Mouse (Mus musculus) ES-Bruce4 (cell line): ENCODE measurements around the gene Mag.

Experiments used
- CTCF ChIP-seq: IDR thresholded peaks from one replicate; pipeline ENCODE4 v1.8.1; 2011; ENCODE audit warnings: low read depth, low read length
- EP300 ChIP-seq: IDR thresholded peaks from 2 replicates; pipeline ENCODE4 v1.6.1; 2011; ENCODE audit warnings: low read depth, low read length; ENCODE audit not compliant: insufficient read depth
- POLR2A ChIP-seq: IDR thresholded peaks from one replicate; pipeline ENCODE4 v1.8.1; 2011; ENCODE audit warnings: low read length; ENCODE audit not compliant: insufficient read depth

GRCm38 (mm10) chr7:30909773-30910172, 4.9 kb downstream of the Mag start:
- TF ChIP-seq EP300 (no peak), CTCF (no peak), POLR2A (no peak)
